Mouse (Mus musculus) midbrain, embryonic 13.5 days (tissue): ENCODE measurements around the gene Slc7a11. TPM values are rescaled to one million over a fixed set of nuclear protein-coding genes. Genes with fewer than 3 reads are reported as not detected.

ENCODE experiments used
- ATAC-seq: fragments of 200-750 bp; cut with Nextera tagmentation; 2 replicates; pipeline ENCODE4 v1.8.0; 2017; ENCODE audit warnings: mild to moderate bottlenecking, moderate TSS enrichment, moderate library complexity
- H3K27ac ChIP-seq: fragments of 300-500 bp; sonication (generic); 2 replicates; pipeline ENCODE4 v1.5.1; 2015; ENCODE audit warnings: inconsistent platforms, mild to moderate bottlenecking, moderate library complexity
- H3K27me3 ChIP-seq: fragments of 300-500 bp; sonication (generic); 2 replicates; pipeline ENCODE4 v1.6.1; 2015; ENCODE audit warnings: mild to moderate bottlenecking, inconsistent platforms
- H3K36me3 ChIP-seq: fragments of 300-500 bp; sonication (generic); 2 replicates; pipeline ENCODE4 v1.6.1; 2015; ENCODE audit warnings: mild to moderate bottlenecking, inconsistent platforms
- H3K4me1 ChIP-seq: fragments of 300-500 bp; sonication (generic); replicated peaks from 2 replicates; pipeline ENCODE4 v1.6.1; 2015; ENCODE audit warnings: inconsistent platforms
- H3K4me2 ChIP-seq: fragments of 300-500 bp; sonication (generic); replicated peaks from 2 replicates; pipeline ENCODE4 v1.6.1; 2015; ENCODE audit warnings: moderate library complexity, mild to moderate bottlenecking, inconsistent platforms
- H3K4me3 ChIP-seq: fragments of 300-500 bp; sonication (generic); replicated peaks from 2 replicates; pipeline ENCODE4 v1.5.1; 2015; ENCODE audit warnings: mild to moderate bottlenecking, inconsistent platforms
- H3K9ac ChIP-seq: fragments of 300-500 bp; sonication (generic); replicated peaks from 2 replicates; pipeline ENCODE4 v1.6.1; 2015; ENCODE audit warnings: mild to moderate bottlenecking, inconsistent platforms
- H3K9me3 ChIP-seq: fragments of 300-500 bp; sonication (generic); 2 replicates; pipeline ENCODE4 v1.6.1; 2016; ENCODE audit warnings: mild to moderate bottlenecking, inconsistent platforms
- WGBS: fragments of 180-500 bp; shearing (Covaris S2); methylation state at CpG from one replicate; pipeline ENCODE4 v1.1.7; 2015; 5-methylcytosine and 5-hydroxymethylcytosine counted together
- polyA plus RNA-seq: library from polyadenylated mRNA; unstranded; fragments of >200 nt; fragmentation: Nextera tagmentation; extraction: Ambion mirVana; gene quantifications from 2 replicates; pipeline ENCODE4 v1.2.1, GENCODE M21; 2015

The Slc7a11 gene
- polyA plus RNA-seq: 1.4 and 1.7 TPM in 2 replicates

- WGBS: under 1% methylated on average over 11 of the region's 11 CpGs
- H3K4me3 ChIP-seq: peak within 1 kb of the TSS; percentile 33
- H3K27me3 ChIP-seq: no peaks in the 10 kb centered on the region
- H3K9ac ChIP-seq: peak within 1 kb of the TSS; percentile 32
- no peaks in the 10 kb centered on the region for H3K9me3 ChIP-seq
- no peak within 1 kb of the TSS for H3K27ac ChIP-seq
- peak within 1 kb of the TSS; percentile 59 for H3K4me2 ChIP-seq
- H3K4me1 ChIP-seq: peaks cover 21% of the 10 kb centered on the region
- H3K36me3 ChIP-seq: no peaks in the 10 kb centered on the region
- ATAC-seq: peak; percentile 89
Observed at GRCm38 (mm10) chr3:50443421-50443916, at the start of gene Slc7a11. Gene Slc7a11, minus strand, starts transcription at chr3:50443614.

DNA sequence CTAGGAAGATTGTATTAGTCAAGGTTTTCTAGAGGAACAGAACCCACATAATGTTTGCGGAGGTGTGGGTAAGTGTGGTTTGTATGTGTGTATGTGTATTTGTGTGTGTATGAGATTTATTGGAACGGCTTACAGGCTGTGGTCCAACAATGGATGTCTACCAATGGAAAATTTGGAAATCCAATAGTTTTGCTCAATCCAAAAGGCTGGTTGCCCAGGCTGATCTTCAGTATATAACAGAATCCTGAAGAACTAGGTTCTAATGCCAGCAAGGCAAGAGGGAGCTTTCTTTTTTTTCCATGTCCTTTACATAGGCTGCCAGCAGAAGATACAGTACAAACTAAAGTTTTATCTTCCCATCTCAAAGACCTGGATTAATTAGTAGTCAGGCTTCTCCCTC lies 48.3 kb upstream of the Slc7a11 start:
- Histone ChIP-seq H3K36me3 (no peaks in the 10 kb centered on the region), H3K27me3 (no peaks in the 10 kb centered on the region), H3K27ac (no peak overlapping the region), H3K9ac (no peak overlapping the region), H3K4me1 (no peaks in the 10 kb centered on the region), H3K4me3 (no peak overlapping the region), H3K9me3 (no peaks in the 10 kb centered on the region), H3K4me2 (no peak overlapping the region)
- WGBS: 99% methylated on average over 2 of the region's 2 CpGs
- ATAC-seq: no peak

DNA sequence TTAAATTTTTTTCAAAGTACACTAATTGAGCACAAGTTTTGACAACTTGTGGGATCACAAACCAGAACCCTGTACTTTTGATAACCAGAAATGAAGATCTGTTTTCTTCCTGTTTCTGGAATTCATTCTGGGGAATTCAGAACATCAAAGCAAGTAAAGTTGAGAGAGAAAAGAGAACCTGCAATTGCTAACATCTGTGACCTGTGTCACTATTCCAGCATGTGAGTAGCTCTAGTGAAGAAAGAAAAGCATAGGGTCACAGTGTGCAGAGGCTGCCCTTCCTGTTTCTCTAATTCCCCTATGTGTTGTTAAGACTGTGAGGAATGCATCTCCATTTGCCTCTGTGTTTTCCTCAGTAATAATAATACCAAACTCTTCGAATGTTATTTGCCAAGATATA lies 40.7 kb upstream of the Slc7a11 start:
- no peaks in the 10 kb centered on the region for H3K36me3 ChIP-seq
- no peaks in the 10 kb centered on the region for H3K27me3 ChIP-seq
- 90% methylated on average over 1 of the region's 1 CpGs for WGBS
- H3K27ac ChIP-seq: no peak overlapping the region
- H3K9ac ChIP-seq: no peak overlapping the region
- H3K4me2 ChIP-seq: no peak overlapping the region
- no peaks in the 10 kb centered on the region for H3K4me1 ChIP-seq
- ATAC-seq: no peak
- H3K4me3 ChIP-seq: no peak overlapping the region
- no peaks in the 10 kb centered on the region for H3K9me3 ChIP-seq

GRCm38 (mm10) chr3:50462223-50462622 lies 18.8 kb upstream of the Slc7a11 start:
- no peak overlapping the region for H3K9ac ChIP-seq
- no peak overlapping the region for H3K27ac ChIP-seq
- WGBS: 95% methylated on average over 2 of the region's 2 CpGs
- ATAC-seq: no peak
- H3K9me3 ChIP-seq: no peaks in the 10 kb centered on the region
- H3K4me2 ChIP-seq: no peak overlapping the region
- H3K36me3 ChIP-seq: no peaks in the 10 kb centered on the region
- H3K4me1 ChIP-seq: no peaks in the 10 kb centered on the region
- H3K4me3 ChIP-seq: no peak overlapping the region
- no peaks in the 10 kb centered on the region for H3K27me3 ChIP-seq

GRCm38 (mm10) chr3:50457136-50457535 lies 13.7 kb upstream of the Slc7a11 start:
- H3K4me3 ChIP-seq: no peak overlapping the region
- no peaks in the 10 kb centered on the region for H3K27me3 ChIP-seq
- no peak overlapping the region for H3K9ac ChIP-seq
- WGBS: 92% methylated on average over 5 of the region's 5 CpGs
- H3K4me2 ChIP-seq: no peak overlapping the region
- H3K36me3 ChIP-seq: no peaks in the 10 kb centered on the region
- H3K4me1 ChIP-seq: no peaks in the 10 kb centered on the region
- H3K9me3 ChIP-seq: no peaks in the 10 kb centered on the region
- ATAC-seq: no peak
- no peak overlapping the region for H3K27ac ChIP-seq

DNA sequence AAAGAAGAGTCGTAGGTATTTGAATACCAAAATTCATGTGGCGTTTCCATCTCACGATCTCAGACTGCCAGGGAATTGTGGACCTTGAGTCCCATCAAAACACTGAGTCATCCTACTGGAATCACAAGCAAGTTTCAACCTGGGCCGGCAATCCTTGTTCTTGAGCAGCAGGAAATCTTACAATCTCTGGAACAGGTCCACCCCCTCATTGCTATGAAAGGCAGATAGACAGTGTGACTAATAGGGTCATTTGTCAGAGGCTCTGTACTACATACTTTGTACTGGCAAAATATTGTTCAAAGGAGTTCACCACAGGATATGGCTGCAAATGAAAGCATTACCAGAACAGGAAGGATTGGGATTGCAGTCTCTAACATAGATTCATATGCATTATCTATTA lies 13.2 kb upstream of the Slc7a11 start:
- H3K4me2 ChIP-seq: no peak overlapping the region
- 70% methylated on average over 4 of the region's 4 CpGs for WGBS
- H3K4me1 ChIP-seq: no peaks in the 10 kb centered on the region
- H3K9me3 ChIP-seq: no peaks in the 10 kb centered on the region
- no peaks in the 10 kb centered on the region for H3K36me3 ChIP-seq
- no peak overlapping the region for H3K4me3 ChIP-seq
- no peak overlapping the region for H3K27ac ChIP-seq
- no peak for ATAC-seq
- H3K27me3 ChIP-seq: no peaks in the 10 kb centered on the region
- no peak overlapping the region for H3K9ac ChIP-seq

GRCm38 (mm10) chr3:50456023-50456422 lies 12.6 kb upstream of the Slc7a11 start:
- Histone ChIP-seq H3K4me3 (no peak overlapping the region), H3K9me3 (no peaks in the 10 kb centered on the region), H3K27ac (no peak overlapping the region), H3K27me3 (no peaks in the 10 kb centered on the region), H3K4me1 (no peaks in the 10 kb centered on the region), H3K9ac (no peak overlapping the region), H3K36me3 (no peaks in the 10 kb centered on the region), H3K4me2 (no peak overlapping the region)
- WGBS: 70% methylated on average over 1 of the region's 1 CpGs
- no peak for ATAC-seq

GRCm38 (mm10) chr3:50445050-50445775 lies 1.8 kb upstream of the Slc7a11 start:
- no peaks in the 10 kb centered on the region for H3K9me3 ChIP-seq
- no peak overlapping the region for H3K27ac ChIP-seq
- no peak overlapping the region for H3K4me3 ChIP-seq
- no peaks in the 10 kb centered on the region for H3K27me3 ChIP-seq
- ATAC-seq: no peak
- peaks cover 21% of the 10 kb centered on the region for H3K4me1 ChIP-seq
- H3K36me3 ChIP-seq: no peaks in the 10 kb centered on the region
- no peak overlapping the region for H3K9ac ChIP-seq
- WGBS: 63% methylated on average over 10 of the region's 10 CpGs
- no peak overlapping the region for H3K4me2 ChIP-seq

GRCm38 (mm10) chr3:50443942-50444341 lies 528 bp upstream of the Slc7a11 start:
- Histone ChIP-seq H3K27me3 (no peaks in the 10 kb centered on the region), H3K4me1 (peaks cover 21% of the 10 kb centered on the region), H3K9ac (0 out of 2 replicates have a peak overlapping the region, but pooled peaks have one; percentile 32), H3K36me3 (no peaks in the 10 kb centered on the region), H3K27ac (no peak overlapping the region), H3K4me3 (peak overlapping the region; percentile 33), H3K4me2 (peak overlapping the region; percentile 59), H3K9me3 (no peaks in the 10 kb centered on the region)
- WGBS: 7% methylated on average over 9 of the region's 9 CpGs
- ATAC-seq: peak; percentile 41; the same call in 1 of the 2 replicates

GRCm38 (mm10) chr3:50442341-50443292 lies 797 bp downstream of the Slc7a11 start:
- H3K36me3 ChIP-seq: no peaks in the 10 kb centered on the region
- peak overlapping the region; percentile 29 for H3K9ac ChIP-seq
- no peaks in the 10 kb centered on the region for H3K9me3 ChIP-seq
- H3K4me3 ChIP-seq: peak overlapping the region; percentile 33; the same call in 1 of the 2 replicates
- WGBS: 69% methylated on average over 19 of the region's 19 CpGs
- no peak overlapping the region for H3K27ac ChIP-seq
- peak overlapping the region; percentile 59 for H3K4me2 ChIP-seq
- peaks cover 21% of the 10 kb centered on the region for H3K4me1 ChIP-seq
- ATAC-seq: peak; percentile 38; the same call in 1 of the 2 replicates
- no peaks in the 10 kb centered on the region for H3K27me3 ChIP-seq

DNA sequence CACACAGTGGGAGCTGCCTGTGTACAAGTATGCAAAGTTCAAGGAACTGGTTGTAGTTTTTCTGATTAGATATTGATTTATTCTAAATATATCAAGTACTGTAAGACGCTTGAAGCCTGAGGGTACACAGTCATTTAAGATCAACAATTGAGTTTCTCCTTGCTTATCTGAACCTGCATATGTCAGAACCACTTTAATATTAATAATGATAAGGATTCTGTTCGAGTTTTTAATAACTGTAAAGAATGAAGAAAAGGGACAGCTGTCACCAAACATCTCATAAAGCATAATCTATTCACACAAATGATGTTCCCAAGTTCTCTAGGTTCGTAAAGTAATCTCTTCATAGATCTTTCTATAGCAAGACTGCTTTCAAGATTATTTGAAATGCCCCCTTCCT lies 2.1 kb downstream of the Slc7a11 start:
- Histone ChIP-seq H3K27ac (no peak overlapping the region), H3K9me3 (no peaks in the 10 kb centered on the region), H3K9ac (no peak overlapping the region), H3K4me2 (no peak overlapping the region), H3K36me3 (no peaks in the 10 kb centered on the region), H3K27me3 (no peaks in the 10 kb centered on the region), H3K4me3 (no peak overlapping the region), H3K4me1 (peaks cover 21% of the 10 kb centered on the region)
- ATAC-seq: no peak
- 87% methylated on average over 3 of the region's 3 CpGs for WGBS

- no peak for ATAC-seq
- Histone ChIP-seq H3K9me3 (no peaks in the 10 kb centered on the region), H3K27me3 (no peaks in the 10 kb centered on the region), H3K27ac (no peak overlapping the region), H3K4me1 (peaks cover 21% of the 10 kb centered on the region), H3K9ac (no peak overlapping the region), H3K4me2 (no peak overlapping the region), H3K4me3 (no peak overlapping the region), H3K36me3 (no peaks in the 10 kb centered on the region)
- 93% methylated on average over 2 of the region's 2 CpGs for WGBS
Observed at GRCm38 (mm10) chr3:50440409-50440808, 3.0 kb downstream of the Slc7a11 start.
